Mouse (Mus musculus): ENCODE measurements at regions not wholly inside any gene's neighbourhood (a gene's known extent, or its start where the extent isn't known, plus 50 kb on each side); places are given as distances from the start of the nearest gene placed in this dataset.

- DNase-seq (ENCODE audit: low read depth, low spot score), result no peak
Measured at GRCm38 (mm10) chr12:9921591-9922198, 351.8 kb downstream of the Osr1 start.

GRCm38 (mm10) chr12:9924561-9924960 lies 354.6 kb downstream of the Osr1 start:
- no peak for DNase-seq (ENCODE audit: low read depth, low spot score)

- DNase-seq (ENCODE audit: low read depth, low spot score), result no peak
Measured at GRCm38 (mm10) chr12:9934158-9934557, 364.2 kb downstream of the Osr1 start.

GRCm38 (mm10) chr12:9941357-9941756 lies 371.4 kb downstream of the Osr1 start:
- DNase-seq (ENCODE audit: low read depth, low spot score), result peak; percentile 4

- no peak for DNase-seq (ENCODE audit: low read depth, low spot score)
Measured at GRCm38 (mm10) chr12:9941823-9942222, 371.9 kb downstream of the Osr1 start.

GRCm38 (mm10) chr12:9948784-9949183 lies 378.9 kb downstream of the Osr1 start:
- DNase-seq (ENCODE audit: low read depth, low spot score), result no peak

- DNase-seq (ENCODE audit: low read depth, low spot score), result no peak
Measured at GRCm38 (mm10) chr12:9952372-9952771, 382.5 kb downstream of the Osr1 start.

- no peak for DNase-seq (ENCODE audit: low read depth, low spot score)
Measured at GRCm38 (mm10) chr12:9954178-9954888, 384.4 kb downstream of the Osr1 start.

GRCm38 (mm10) chr12:9969390-9969789 lies 399.5 kb downstream of the Osr1 start:
- no peak for DNase-seq (ENCODE audit: low read depth, low spot score)

GRCm38 (mm10) chr12:9970771-9971170 lies 399.0 kb upstream of the Nt5c1b start:
- DNase-seq (ENCODE audit: low read depth, low spot score), result no peak

GRCm38 (mm10) chr12:9978494-9979112 lies 391.2 kb upstream of the Nt5c1b start:
- no peak for DNase-seq (ENCODE audit: low read depth, low spot score)

- no peak for DNase-seq (ENCODE audit: low read depth, low spot score)
Measured at GRCm38 (mm10) chr12:9979113-9979507, 390.7 kb upstream of the Nt5c1b start.

GRCm38 (mm10) chr12:9991305-9991704 lies 378.5 kb upstream of the Nt5c1b start:
- DNase-seq (ENCODE audit: low read depth, low spot score), result no peak

GRCm38 (mm10) chr12:9995670-9996069 lies 374.1 kb upstream of the Nt5c1b start:
- no peak for DNase-seq (ENCODE audit: low read depth, low spot score)

GRCm38 (mm10) chr12:9996455-9997189 lies 373.2 kb upstream of the Nt5c1b start:
- no peak for DNase-seq (ENCODE audit: low read depth, low spot score)

GRCm38 (mm10) chr12:9997190-9997561 lies 372.6 kb upstream of the Nt5c1b start:
- peak; percentile 17 for DNase-seq (ENCODE audit: low read depth, low spot score)

- DNase-seq (ENCODE audit: low read depth, low spot score), result peak; percentile 11
Measured at GRCm38 (mm10) chr12:9997571-9997970, 372.2 kb upstream of the Nt5c1b start.

- no peak for DNase-seq (ENCODE audit: low read depth, low spot score)
Measured at GRCm38 (mm10) chr12:9999933-10000332, 369.8 kb upstream of the Nt5c1b start.

GRCm38 (mm10) chr12:10008473-10008872 lies 361.3 kb upstream of the Nt5c1b start:
- no peak for DNase-seq (ENCODE audit: low read depth, low spot score)

GRCm38 (mm10) chr12:10016710-10017581 lies 352.8 kb upstream of the Nt5c1b start:
- DNase-seq (ENCODE audit: low read depth, low spot score), result no peak

GRCm38 (mm10) chr12:10035479-10035878 lies 334.3 kb upstream of the Nt5c1b start:
- DNase-seq (ENCODE audit: low read depth, low spot score), result peak; percentile 58

Data from mesoderm, embryonic 11.5 days (tissue).